Mouse (Mus musculus) ovary, adult 18-20 months (tissue): Measurements from ENCODE around the gene Lat.

ENCODE experiments used
- DNase-seq: peaks from one replicate; pipeline ENCODE4 v3.0.0; 2022; ENCODE audit warnings: low spot score, mixed read lengths

Gene Lat

GRCm38 (mm10) chr7:126367636-126368035 is 1.7 kb downstream of the Lat start:
- DNase-seq = no peak

GRCm38 (mm10) chr7:126363038-126363437 is 6.3 kb downstream of the Lat start:
- no peak for DNase-seq

- no peak for DNase-seq
These were observed 10.3 kb downstream of the Lat start for GRCm38 (mm10) chr7:126359049-126359448.

- DNase-seq = no peak
These were observed 11.0 kb downstream of the Lat start for GRCm38 (mm10) chr7:126358413-126358812.

GRCm38 (mm10) chr7:126357838-126358237 is 11.5 kb downstream of the Lat start:
- no peak for DNase-seq

- no peak for DNase-seq
These were observed 12.4 kb downstream of the Lat start for GRCm38 (mm10) chr7:126356793-126357591.

- no peak for DNase-seq
These were observed 13.3 kb downstream of the Lat start for GRCm38 (mm10) chr7:126355847-126356597.

GRCm38 (mm10) chr7:126354738-126355614 is 14.4 kb downstream of the Lat start:
- no peak for DNase-seq

GRCm38 (mm10) chr7:126353994-126354365 is 15.4 kb downstream of the Lat start:
- DNase-seq = no peak

- DNase-seq = no peak
These were observed 15.9 kb downstream of the Lat start for GRCm38 (mm10) chr7:126353251-126353993.

GRCm38 (mm10) chr7:126351419-126351951 is 17.9 kb downstream of the Lat start:
- DNase-seq = no peak

GRCm38 (mm10) chr7:126350748-126351418 is 18.5 kb downstream of the Lat start:
- DNase-seq = no peak

GRCm38 (mm10) chr7:126348293-126348692 is 21.1 kb downstream of the Lat start:
- DNase-seq = no peak

- DNase-seq = no peak
These were observed 22.3 kb downstream of the Lat start for GRCm38 (mm10) chr7:126347098-126347497.

GRCm38 (mm10) chr7:126345969-126346368 is 23.4 kb downstream of the Lat start:
- DNase-seq = no peak

GRCm38 (mm10) chr7:126345557-126345956 is 23.8 kb downstream of the Lat start:
- DNase-seq = no peak

- DNase-seq = no peak
These were observed 28.5 kb downstream of the Lat start for GRCm38 (mm10) chr7:126340896-126341295.

GRCm38 (mm10) chr7:126340206-126340618 is 29.2 kb downstream of the Lat start:
- no peak for DNase-seq

- no peak for DNase-seq
These were observed 29.8 kb downstream of the Lat start for GRCm38 (mm10) chr7:126339521-126339971.

- DNase-seq = no peak
These were observed 30.5 kb downstream of the Lat start for GRCm38 (mm10) chr7:126338906-126339305.

GRCm38 (mm10) chr7:126335556-126335955 is 33.8 kb downstream of the Lat start:
- DNase-seq = no peak
